Mouse (Mus musculus): ENCODE measurements around the gene Kmt2e.

DNA sequence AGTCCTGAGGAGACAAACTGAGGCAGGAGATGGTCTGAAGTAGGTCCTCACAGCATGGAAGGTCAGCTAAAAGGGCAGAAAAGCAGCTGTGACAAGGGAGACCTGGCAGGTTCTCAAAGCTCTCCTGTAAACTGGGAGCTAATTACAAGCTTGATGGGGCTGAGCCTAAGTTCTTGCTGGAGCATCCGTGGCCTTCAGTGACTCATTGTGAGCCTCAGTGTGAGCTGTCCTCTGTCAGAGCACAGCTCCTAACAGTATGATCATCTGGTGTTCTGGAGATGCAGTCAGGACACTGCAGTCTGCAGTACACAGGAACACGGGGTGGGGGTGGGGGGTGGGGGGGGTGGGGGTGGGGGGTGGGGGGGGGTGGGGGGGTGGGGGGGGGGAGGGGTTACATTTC is 32.2 kb upstream of the Kmt2e start:
- TF ChIP-seq POLR2A (IDR thresholded peaks at IDR 0.05; ENCODE audit: insufficient read depth, low read depth, low read length) (no peak), CTCF (IDR thresholded peaks at IDR 0.05) (no peak), EP300 (IDR thresholded peaks at IDR 0.05; ENCODE audit: insufficient read depth, low read depth, low read length) (no peak)

All from heart, adult 2 months (tissue).